Mouse (Mus musculus) T-helper 1 cell (primary cell): ENCODE results near the gene Ppp1cb.

Experiments
- in situ Hi-C: fragments of 300-600 bp; cut with MboI, MseI; formaldehyde crosslinking; loops from one replicate; pipeline ENCODE4 v1.15.1; 2025; ENCODE audit warnings: high pct_unique_total_duplicates

Gene Ppp1cb

DNA sequence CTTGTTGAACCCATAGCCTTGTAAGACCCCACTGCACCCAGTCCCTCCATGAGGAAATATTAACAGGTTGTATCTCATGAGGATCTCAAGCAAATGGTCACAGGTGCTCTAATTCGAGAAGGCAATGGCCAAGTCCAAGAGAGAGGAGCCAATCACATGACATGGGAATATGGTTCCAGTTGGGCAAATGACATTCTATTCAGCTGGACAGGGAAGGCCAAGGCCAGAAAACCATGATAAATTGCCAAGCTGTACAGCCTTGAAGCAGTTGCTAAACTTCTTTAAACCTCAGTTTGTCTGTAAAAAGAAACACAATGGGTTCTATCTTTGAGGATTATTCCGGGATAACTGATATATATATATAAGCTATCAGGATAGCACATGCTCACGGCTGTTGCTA is 14.7 kb upstream of the Ppp1cb start:
- in situ Hi-C loops: no loop called here

DNA sequence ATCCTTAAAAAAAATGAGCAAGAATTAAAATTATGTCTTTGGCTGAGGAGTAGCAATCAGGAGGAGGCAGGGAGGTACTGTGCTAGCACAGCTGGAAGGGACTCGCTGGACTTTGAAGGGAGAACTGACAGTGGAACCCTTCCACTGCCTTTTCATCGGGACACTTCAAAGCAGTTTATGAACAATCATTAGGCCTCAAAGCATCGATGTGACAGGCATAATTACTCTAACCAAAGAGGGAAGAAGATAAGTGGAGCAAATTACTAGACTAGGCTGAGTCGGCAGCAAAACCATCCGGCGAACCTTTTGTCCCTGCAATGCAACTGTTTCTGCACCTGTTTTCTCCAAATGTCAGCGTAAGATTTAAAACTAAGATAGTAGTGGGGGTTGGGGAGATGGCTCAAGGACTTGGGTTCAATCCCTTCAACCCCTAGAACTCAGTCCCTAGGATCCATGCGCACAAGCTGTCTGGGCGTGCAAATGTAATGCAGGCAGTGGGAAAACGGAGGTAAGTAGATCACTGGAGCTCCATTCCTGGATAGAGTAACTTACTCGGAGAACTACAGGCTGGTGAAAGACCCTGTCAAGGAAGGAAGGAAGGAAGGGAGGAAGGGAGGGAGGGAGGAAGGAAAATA is 13.2 kb upstream of the Ppp1cb start:
- in situ Hi-C loops: no loop called here

DNA sequence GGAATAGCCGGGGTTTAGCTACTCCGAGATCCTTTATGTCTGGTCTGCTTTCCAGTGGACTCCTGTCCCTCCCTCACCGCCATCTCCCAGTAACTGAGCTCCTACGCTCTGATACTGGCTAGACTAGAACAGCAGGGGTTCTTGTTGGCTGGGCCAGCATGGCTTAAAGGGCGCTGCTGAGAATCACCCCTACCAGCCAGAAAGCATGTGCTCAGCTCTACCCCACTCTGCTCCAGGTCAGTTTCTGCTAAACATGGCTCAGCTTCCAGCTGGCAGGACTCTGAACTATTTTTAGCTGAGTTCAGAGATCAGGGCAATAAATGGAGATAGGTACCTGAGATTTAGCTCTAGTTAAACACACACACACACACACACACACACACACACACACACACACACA is 12.2 kb upstream of the Ppp1cb start:
- in situ Hi-C loops: no loop called here

DNA sequence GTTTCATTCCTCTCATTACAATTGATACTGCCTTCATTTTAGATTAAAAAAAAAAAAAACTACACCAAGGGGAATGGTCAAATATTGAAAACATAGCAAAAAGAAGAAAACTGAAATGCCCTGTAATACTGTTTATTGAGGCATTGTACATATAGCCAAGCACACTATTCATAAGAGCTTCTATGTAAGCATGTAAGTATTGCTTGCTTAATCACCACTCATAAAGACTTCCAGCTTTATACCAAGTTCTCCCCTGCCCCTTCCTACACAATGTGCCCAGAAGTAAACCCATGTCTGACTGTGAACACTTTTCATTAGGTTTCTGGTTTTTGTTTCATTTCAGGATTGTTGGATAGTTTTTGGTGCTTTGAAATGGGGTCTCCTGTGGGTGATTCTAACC is 11.8 kb upstream of the Ppp1cb start:
- in situ Hi-C loops: no loop called here

DNA sequence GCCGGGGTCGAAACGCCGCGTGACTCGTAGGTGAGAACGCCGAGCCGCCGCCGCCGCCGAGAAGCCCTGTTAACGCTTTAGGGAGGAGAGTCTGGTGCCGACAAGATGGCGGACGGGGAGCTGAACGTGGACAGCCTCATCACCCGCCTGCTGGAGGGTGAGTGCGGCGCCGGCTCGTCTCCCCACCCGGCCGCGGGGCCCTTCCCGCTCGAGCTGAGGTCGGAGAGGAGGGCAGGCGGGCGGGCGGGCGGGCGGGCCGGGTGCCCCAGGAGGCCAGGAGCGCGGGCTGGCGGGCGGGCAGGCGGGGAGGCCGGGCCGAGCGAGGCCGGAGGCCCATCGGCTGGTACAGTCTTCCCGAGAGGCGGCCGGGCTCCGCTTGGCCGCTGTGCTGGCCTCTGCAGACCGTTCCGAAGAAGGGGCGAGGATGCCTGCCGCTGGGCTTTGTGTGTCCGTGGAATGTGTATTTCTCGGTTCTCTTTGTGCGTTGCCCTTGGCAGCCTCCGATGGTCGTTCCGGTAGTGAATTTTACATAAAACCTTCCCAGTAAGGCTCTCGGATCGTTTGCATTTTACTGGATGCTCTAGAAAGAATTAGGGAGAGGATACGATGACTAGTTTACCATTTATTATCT is 723 bp downstream of the Ppp1cb start:
- in situ Hi-C loops: no loop called here

DNA sequence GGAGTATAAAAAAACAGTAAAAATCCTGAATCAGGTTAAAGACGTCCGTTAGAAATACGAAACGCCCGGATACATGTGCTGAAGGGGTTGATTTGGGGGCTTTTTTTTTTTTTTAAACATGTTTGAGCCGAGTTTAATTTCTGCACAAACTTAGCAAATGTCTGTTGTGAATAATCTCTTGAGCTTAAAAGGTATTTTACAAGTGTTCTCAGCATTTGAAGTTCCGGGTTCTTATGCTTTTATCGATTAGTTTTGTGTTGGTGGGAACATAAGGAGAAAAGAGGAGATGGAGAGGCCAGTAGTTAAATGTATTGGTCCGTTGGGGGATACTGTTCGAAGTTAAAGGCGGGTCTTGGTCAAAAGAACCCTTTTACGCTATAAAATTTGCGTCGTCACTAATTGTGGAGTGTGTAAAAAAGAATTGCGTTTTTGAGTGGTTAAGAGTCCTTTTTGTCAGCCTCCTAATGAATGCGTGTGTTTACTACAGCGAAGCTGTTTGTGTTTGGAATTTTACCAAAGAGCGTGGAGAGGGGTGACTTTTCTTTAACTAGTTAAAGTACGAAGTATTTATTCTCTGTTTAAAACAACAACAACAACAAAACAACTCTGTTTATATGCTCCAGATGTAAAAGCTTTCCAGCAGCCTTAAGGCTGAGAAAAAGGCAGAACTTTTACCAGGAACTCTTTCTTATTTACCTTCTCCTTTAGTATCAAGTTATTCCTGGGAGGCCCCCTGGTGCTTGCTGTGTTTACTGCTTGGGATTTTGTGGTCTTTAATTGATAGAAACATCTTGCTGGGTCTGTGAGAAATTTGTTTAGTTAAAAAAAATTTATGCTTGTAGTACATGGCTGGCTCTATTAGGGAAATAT is 1.5 kb downstream of the Ppp1cb start:
- in situ Hi-C loops: loop anchor here (10.0 kb wide), 1 partner anchor 1565 kb away; no protein-coding TSS in a partner anchor

DNA sequence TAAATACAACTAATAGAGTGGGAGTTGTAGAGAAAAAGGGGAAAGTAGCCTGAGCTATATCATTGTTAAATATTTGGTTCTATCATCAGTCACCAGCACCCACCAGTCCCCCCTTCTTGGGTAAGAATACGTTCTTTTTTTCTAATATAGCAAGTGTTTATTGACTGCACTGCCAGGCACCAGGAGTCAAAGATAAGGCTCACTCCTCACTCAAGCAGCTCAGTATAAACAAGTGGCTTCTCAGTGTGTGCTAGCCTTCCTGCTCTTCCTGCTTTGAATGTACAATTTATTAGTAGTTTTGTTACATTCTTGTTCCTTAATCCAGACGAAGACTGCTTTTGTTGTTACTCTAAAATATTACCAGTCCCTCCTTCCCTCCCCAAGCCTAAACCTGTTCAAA is 2.3 kb downstream of the Ppp1cb start:
- in situ Hi-C loops: loop anchor here (10.0 kb wide), 1 partner anchor 1566 kb away; no protein-coding TSS in a partner anchor

DNA sequence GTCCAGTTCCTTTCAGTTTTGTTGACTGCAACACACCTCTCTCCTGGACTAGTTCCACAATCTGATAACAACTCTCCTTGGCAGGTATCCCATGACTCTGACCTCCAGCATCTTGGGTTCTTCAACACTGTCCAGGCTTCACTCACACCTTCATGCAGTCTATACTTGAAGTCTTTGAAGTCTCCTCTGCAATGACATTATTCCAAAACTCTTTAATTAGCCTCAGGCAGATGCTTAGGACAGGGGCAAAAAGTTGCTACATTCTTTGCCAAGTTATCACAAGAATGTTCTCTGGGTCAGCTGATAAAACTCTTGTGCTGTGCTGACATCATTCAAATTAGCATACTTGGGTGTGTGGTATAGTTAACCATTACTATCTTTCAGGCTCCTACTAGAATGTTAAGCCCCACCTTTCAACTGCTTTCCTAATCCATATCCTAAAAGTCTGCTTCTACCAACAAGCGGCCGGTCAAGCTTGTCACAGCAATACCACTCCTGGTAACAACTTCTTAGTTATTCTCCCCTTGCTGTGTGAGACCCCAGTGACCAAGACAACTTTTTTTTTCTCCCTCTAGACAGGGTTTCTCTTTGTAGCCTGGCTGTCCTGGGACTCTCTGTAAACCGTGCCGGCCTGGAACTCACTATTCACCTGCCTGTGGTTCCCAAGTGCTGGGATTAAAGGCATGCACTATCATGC is 13.8 kb downstream of the Ppp1cb start:
- in situ Hi-C loops: no loop called here

DNA sequence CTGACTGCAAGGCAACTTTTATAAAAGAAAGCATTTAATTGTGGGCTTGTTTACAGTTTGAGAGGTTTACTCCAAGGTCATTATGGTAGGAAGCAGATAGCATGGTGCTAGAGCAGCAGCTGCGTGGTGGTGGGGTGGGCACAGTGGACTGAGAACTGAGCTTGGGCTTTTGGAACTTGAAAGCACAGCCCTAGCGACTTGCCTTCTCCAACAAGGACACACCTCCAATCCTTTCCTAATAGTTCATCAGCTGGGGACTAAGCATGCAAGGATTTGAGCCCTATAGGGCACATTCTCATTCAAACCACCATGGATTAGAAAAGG is 14.3 kb downstream of the Ppp1cb start:
- in situ Hi-C loops: no loop called here

DNA sequence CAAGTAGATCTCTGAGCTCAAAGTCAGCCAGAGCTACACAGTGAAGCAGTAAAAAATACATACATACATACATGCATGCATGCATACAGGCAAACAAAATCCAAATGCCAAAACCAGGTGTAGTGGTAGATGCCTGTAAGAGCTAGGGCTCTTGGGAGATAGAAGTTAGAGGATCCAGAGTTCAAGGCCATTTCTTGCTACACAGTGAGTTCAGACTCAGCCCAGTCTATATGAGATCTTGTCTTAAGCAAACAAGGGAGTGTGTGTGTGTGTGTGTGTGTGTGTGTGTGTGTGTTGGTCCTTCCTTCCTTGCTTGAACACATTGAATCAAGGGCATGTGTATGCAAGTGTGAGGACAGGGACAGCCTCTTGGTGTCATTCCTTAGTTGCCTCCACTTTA is 17.9 kb downstream of the Ppp1cb start:
- in situ Hi-C loops: no loop called here

DNA sequence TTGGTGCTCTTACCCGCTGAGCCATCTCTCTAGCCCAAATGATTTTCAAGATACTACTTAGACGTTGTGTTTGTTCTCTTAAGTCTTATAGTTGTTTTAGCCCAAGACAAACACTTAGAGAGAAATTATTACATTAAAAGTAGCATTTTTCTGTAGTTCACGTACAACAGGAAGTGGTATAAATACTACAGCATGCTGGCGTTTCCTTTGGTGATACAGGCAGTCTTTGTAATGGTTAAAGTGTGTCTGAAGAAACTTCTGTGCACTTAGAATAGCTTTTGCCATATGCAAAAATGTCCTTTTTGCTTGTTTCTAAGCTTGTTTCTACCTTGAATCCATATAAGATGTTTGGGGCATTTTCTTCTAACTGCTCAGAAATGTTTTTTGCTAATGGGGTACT is 20.3 kb downstream of the Ppp1cb start:
- in situ Hi-C loops: no loop called here

DNA sequence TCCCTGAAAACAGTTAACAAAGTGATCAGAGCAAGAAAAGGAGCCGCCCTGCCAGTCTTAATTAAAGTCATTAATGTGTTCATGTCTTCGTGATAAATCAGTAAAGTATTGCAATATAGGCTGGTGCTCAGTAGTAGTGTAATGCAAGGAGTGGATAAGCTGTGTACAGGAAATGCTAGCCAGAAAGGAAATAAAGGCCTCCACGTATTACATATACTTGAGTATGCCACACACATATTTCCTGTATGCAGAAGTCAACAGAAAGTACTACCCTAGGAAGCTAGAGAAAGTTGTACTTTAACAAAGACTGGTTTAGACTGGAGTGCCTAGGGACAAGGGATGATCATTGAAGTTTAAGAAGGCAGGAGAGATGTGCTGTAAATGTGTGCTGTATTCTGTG is 26.8 kb downstream of the Ppp1cb start:
- in situ Hi-C loops: no loop called here

DNA sequence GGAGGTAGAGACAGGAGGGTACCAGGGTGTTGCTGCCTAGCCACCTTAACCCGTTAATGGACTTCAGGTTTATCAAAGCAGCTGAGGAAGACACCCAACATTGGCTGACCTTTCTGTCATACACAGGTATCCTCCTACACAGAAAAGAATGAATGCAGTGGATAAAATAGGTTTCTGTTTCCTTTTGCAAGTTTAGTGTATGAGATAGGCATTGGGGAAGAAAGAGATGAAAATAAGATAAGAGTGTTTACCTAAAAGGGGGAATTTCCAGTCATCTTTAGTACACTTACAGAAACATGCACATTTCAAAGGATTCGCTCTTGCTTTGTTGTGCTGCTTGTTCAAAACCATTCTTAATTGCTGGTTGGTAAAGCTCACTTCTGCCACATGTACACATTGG is 29.4 kb downstream of the Ppp1cb start:
- in situ Hi-C loops: no loop called here

DNA sequence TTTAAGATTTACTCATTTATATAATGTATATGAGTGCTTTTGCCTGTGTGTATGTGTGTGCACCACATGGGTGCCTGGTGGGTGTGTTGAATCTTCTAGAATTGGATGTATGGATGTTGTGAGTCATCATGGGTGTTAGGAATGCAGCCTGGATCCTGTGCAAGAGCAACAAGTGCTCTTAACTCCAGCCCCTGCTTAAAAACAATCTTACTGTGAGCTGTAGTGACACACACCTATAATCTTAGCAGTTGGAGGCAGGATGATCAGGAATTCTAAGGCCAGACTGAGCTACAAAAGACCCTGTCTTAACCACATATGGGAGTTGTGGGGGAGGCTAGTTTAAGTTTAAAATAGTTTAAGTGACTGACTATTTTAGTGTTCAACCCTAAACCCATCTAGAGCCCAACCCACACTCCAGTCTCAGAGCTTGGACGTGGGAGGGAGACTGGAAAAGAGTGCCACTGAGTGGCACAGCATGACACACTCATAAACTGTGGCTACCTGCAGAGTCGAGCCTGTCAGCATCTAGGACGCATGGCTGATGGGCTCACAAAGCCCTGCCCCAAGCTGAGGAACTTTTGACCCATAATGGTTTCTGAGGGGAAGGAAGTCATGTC is 35.5 kb downstream of the Ppp1cb start:
- in situ Hi-C loops: no loop called here

DNA sequence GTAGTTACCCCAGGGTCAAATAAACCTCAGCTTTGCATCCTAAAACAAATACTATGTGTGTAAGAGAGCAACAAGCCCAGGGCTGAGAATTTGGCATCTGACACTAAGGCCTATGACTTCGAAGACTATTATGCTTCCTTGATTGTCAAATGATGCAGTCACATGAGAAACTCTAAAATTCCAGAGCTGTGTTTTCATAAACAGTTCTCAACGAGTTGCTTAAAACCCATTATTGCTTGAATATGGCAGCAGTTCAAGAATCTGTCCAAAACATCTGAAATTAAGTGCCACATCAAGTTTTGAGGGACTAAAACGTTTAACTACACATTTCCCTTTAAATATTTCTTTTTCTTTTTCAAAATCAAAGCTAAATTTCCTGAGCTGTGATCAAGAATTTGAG is 50.1 kb downstream of the Ppp1cb start:
- in situ Hi-C loops: loop anchor here (25.0 kb wide), 1 partner anchor 171 kb away; no protein-coding TSS in a partner anchor

DNA sequence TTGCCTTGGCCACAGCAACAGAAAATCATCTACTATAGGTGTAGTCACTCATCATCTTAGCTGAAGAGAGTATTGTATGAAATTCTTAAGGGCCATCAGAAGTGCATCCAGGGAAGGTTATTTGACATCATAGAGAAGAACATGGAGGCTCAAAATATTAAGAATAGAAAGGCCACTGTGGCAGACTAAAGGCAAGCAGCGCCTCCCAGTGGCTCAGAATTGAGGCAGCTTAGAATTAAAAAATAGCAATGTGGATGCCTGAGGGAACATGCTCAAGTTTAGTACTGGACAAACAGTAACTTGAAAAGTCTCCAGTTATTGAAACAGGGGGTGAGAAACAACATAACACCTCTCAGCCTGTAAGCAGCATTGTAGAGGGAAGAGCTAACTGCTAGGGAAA is 61.7 kb downstream of the Ppp1cb start:
- in situ Hi-C loops: loop anchor here (25.0 kb wide), 1 partner anchor 183 kb away; no protein-coding TSS in a partner anchor

DNA sequence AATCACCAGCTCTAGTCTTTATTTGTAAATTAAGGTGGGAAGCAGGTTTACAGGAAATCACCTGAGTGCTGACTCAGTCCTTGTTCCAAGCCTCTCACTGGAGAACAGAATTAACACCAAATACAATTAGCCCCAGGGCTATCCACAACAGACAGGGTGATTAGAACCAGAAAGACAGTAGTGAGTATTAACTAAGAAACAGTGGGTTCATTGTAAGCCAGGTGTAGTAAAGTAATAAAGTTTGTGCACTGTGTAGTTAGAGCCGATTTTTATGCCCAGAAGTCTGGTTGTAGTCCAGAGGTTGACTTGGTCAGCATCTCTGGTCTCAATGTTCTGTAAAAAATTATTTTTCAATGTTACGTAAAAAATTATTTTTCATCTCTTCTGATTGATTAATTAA is 90.8 kb downstream of the Ppp1cb start:
- in situ Hi-C loops: no loop called here

DNA sequence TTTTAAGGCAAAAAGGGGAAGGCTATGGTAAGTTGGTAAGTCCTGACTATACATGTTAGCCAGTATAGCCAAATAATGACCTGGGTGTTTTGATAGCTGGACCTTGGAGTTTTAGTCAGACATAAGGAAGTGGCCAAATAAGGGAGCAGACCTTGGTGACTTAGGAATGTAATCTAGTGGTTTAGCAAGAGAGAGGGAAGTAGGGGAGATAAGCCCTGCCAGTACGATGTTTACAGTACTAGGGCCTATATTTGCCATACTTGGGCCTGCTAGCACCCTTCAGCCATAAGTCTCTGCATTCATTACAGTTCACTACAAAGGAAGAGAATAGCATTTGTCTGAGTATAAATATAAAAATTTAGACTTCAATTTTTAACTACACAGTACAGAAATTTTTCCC is 106.1 kb downstream of the Ppp1cb start:
- in situ Hi-C loops: no loop called here
